Mouse (Mus musculus): ENCODE results near the gene Crebzf.

Crebzf gene

GRCm38 (mm10) chr7:90442518-90443080 lies at the start of gene Crebzf:
Crebzf (plus strand) TSS chr7:90442729.
- peak; percentile 95 for DNase-seq (ENCODE audit: extremely low spot score, low spot score)

- DNase-seq (ENCODE audit: extremely low spot score, low spot score) = no peak
Observed at GRCm38 (mm10) chr7:90395073-90395472, 47.5 kb upstream of the Crebzf start.

- no peak for DNase-seq (ENCODE audit: extremely low spot score, low spot score)
Observed at GRCm38 (mm10) chr7:90395928-90396327, 46.6 kb upstream of the Crebzf start.

GRCm38 (mm10) chr7:90409934-90410333 lies 32.6 kb upstream of the Crebzf start:
- peak; percentile 50 for DNase-seq (ENCODE audit: extremely low spot score, low spot score)

- peak; percentile 66 for DNase-seq (ENCODE audit: extremely low spot score, low spot score)
Observed at GRCm38 (mm10) chr7:90426020-90427001, 16.2 kb upstream of the Crebzf start, which contains the start of gene Ccdc89. Ccdc89 (plus strand) TSS chr7:90426577.

GRCm38 (mm10) chr7:90427006-90427405 lies 15.5 kb upstream of the Crebzf start:
- DNase-seq (ENCODE audit: extremely low spot score, low spot score) = no peak

GRCm38 (mm10) chr7:90432221-90432620 lies 10.3 kb upstream of the Crebzf start:
- DNase-seq (ENCODE audit: extremely low spot score, low spot score) = no peak

- no peak for DNase-seq (ENCODE audit: extremely low spot score, low spot score)
Observed at GRCm38 (mm10) chr7:90440044-90440443, 2.5 kb upstream of the Crebzf start.

GRCm38 (mm10) chr7:90442070-90442469 lies 459 bp upstream of the Crebzf start:
- no peak for DNase-seq (ENCODE audit: extremely low spot score, low spot score)

GRCm38 (mm10) chr7:90443101-90444091 lies 867 bp downstream of the Crebzf start:
- peak; percentile 81 for DNase-seq (ENCODE audit: extremely low spot score, low spot score)

GRCm38 (mm10) chr7:90444206-90444605 lies 1.7 kb downstream of the Crebzf start:
- peak; percentile 22 for DNase-seq (ENCODE audit: extremely low spot score, low spot score)

- no peak for DNase-seq (ENCODE audit: extremely low spot score, low spot score)
Observed at GRCm38 (mm10) chr7:90456149-90456844, 13.8 kb downstream of the Crebzf start.

GRCm38 (mm10) chr7:90456845-90457468 lies 14.4 kb downstream of the Crebzf start, which contains the start of gene Tmem126a:
Tmem126a (minus strand) TSS chr7:90457229.
- DNase-seq (ENCODE audit: extremely low spot score, low spot score) = peak; percentile 87

GRCm38 (mm10) chr7:90457517-90457916 lies 15.0 kb downstream of the Crebzf start:
- DNase-seq (ENCODE audit: extremely low spot score, low spot score) = no peak

- DNase-seq (ENCODE audit: extremely low spot score, low spot score) = no peak
Observed at GRCm38 (mm10) chr7:90460330-90460729, 17.8 kb downstream of the Crebzf start.

GRCm38 (mm10) chr7:90460930-90461329 lies 18.4 kb downstream of the Crebzf start:
- DNase-seq (ENCODE audit: extremely low spot score, low spot score) = peak; percentile 28

- no peak for DNase-seq (ENCODE audit: extremely low spot score, low spot score)
Observed at GRCm38 (mm10) chr7:90461441-90461840, 18.9 kb downstream of the Crebzf start.

GRCm38 (mm10) chr7:90473511-90473910 lies 31.0 kb downstream of the Crebzf start:
- no peak for DNase-seq (ENCODE audit: extremely low spot score, low spot score)

- DNase-seq (ENCODE audit: extremely low spot score, low spot score) = peak; percentile 98
Observed at GRCm38 (mm10) chr7:90475793-90476312, 33.3 kb downstream of the Crebzf start, which contains the start of gene Tmem126b. Tmem126b (minus strand) TSS chr7:90476001.

Data from neural tube, embryonic 10.5 days (tissue).